Mouse (Mus musculus): ENCODE results near the gene E330017A01Rik.

DNA sequence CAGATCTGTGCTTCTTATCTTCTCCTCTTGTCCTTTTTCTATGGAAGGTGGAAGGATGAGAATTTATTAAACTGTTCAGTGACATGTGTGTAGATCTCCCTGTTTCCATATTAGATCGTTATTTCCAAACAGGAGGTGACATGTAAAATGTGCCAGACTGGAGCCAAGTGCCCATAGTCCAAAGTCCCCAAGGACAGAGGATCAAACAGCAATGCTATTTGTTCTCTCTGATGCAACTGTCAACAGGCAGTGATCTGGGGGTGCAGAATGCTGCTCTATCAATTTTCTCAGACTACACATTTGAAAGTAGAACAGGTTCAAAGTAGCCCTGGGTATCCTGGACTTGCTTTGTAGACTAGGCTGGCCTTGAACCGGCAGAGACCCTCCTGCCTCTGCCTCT is 25.3 kb upstream of the E330017A01Rik start:
- TF ChIP-seq POLR2A (IDR thresholded peaks at IDR 0.05; ENCODE audit: extremely low read depth, insufficient read depth, low read length): no peak
- no peak for TF ChIP-seq CTCF (IDR thresholded peaks at IDR 0.05; ENCODE audit: low read depth, low read length)

Measured in liver, adult 2 months (tissue).